Mouse (Mus musculus): Measurements from ENCODE around the gene Catsperg1. TPM values are rescaled to one million over a fixed set of nuclear protein-coding genes. Genes with fewer than 3 reads are reported as not detected.

Gene Catsperg1
- polyA plus RNA-seq, 1 experiment from 2014 or later: 5.8 TPM

- H3K27me3 ChIP-seq (ENCODE audit: control insufficient read depth, insufficient read depth, low read depth, low read length): no peaks in the 10 kb centered on the region
- 42% methylated on average over 5 of the region's 5 CpGs for WGBS
- peaks cover 6% of the 10 kb centered on the region for H3K36me3 ChIP-seq (ENCODE audit: control insufficient read depth, insufficient read depth, low read length)
- no peak overlapping the region for H3K9ac ChIP-seq (ENCODE audit: low read depth, low read length)
- H3K9me3 ChIP-seq (replicated peaks; ENCODE audit: control insufficient read depth, low read length, poor library complexity, severe bottlenecking): no peaks in the 10 kb centered on the region
- peak; percentile 55 for ATAC-seq
- peak overlapping the region; percentile 65 for H3K4me3 ChIP-seq (ENCODE audit: low read depth, low read length)
- peak overlapping the region; percentile 38 for H3K4me2 ChIP-seq (ENCODE audit: low read length)
- peak overlapping the region; percentile 61 for H3K27ac ChIP-seq (ENCODE audit: low read length)
- H3K4me1 ChIP-seq (ENCODE audit: control insufficient read depth, insufficient read depth, low read length): peaks cover 17% of the 10 kb centered on the region
Observed at GRCm38 (mm10) chr7:29180854-29181236, 33.0 kb downstream of the Catsperg1 start.

- no peaks in the 10 kb centered on the region for H3K9me3 ChIP-seq (replicated peaks; ENCODE audit: control insufficient read depth, low read length, poor library complexity, severe bottlenecking)
- H3K9ac ChIP-seq (ENCODE audit: low read depth, low read length): peak within 1 kb of the TSS; percentile 72
- H3K27me3 ChIP-seq (ENCODE audit: control insufficient read depth, insufficient read depth, low read depth, low read length): no peaks in the 10 kb centered on the region
- peaks cover 17% of the 10 kb centered on the region for H3K4me1 ChIP-seq (ENCODE audit: control insufficient read depth, insufficient read depth, low read length)
- peak within 1 kb of the TSS; percentile 65 for H3K4me3 ChIP-seq (ENCODE audit: low read depth, low read length)
- peak; percentile 95 for ATAC-seq
- under 1% methylated on average over 62 of the region's 62 CpGs for WGBS
- peak within 1 kb of the TSS; percentile 82 for H3K4me2 ChIP-seq (ENCODE audit: low read length)
- peak within 1 kb of the TSS; percentile 71 for H3K27ac ChIP-seq (ENCODE audit: low read length)
- peaks cover 12% of the 10 kb centered on the region for H3K36me3 ChIP-seq (ENCODE audit: control insufficient read depth, insufficient read depth, low read length)
Observed at GRCm38 (mm10) chr7:29180077-29180853, 33.6 kb downstream of the Catsperg1 start, which contains the start of gene Psmd8. Gene Psmd8 (minus strand): TSS chr7:29180701.

DNA sequence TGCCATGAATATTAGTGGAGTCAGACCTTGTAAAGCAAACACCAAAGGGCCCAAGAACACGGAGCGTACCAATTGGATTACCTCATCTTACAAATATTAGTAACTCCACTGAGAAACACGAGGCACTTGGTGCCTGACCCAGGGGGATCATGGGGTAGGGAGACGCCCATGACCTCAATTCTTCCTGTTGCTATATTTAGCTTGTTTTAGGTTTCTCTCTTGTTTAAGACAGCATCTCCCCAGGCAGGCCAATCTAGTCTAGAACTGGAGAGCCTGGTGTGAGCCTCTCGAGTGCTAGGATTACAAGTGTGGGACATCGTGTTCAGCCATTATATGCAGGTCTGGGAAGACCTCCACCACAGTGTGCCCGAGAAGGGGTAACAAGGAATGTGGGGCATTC is 34.5 kb downstream of the Catsperg1 start:
- Histone ChIP-seq H3K27me3 (ENCODE audit: control insufficient read depth, insufficient read depth, low read depth, low read length) (peaks cover 5% of the 10 kb centered on the region; the same call in 1 of the 2 replicates), H3K9ac (ENCODE audit: low read depth, low read length) (peak overlapping the region; percentile 72)
- WGBS: 56% methylated on average over 7 of the region's 7 CpGs

DNA sequence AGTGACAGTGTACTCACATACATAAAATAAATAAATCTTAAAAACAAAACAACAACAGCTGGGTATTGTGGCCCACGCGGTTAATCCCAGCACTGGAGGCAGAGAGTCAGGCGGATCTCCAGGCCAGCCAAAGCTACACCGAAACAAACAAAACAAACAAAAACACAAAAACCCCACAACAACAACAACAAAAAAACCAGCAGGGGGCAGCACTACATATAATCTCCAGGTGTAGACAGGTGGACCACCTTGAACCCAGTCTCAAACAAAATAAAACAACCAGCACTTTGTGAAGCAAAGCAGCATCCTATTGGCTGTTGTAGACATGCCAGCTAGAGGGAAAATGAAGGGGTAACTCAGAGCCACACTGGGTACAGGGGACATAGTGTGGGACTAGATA is 35.7 kb downstream of the Catsperg1 start:
- 85% methylated on average over 4 of the region's 4 CpGs for WGBS
- Histone ChIP-seq H3K36me3 (ENCODE audit: control insufficient read depth, insufficient read depth, low read length) (peaks cover 25% of the 10 kb centered on the region), H3K4me3 (ENCODE audit: low read depth, low read length) (no peak overlapping the region), H3K9me3 (replicated peaks; ENCODE audit: control insufficient read depth, low read length, poor library complexity, severe bottlenecking) (no peaks in the 10 kb centered on the region), H3K4me1 (ENCODE audit: control insufficient read depth, insufficient read depth, low read length) (peaks cover 17% of the 10 kb centered on the region), H3K27ac (ENCODE audit: low read length) (no peak overlapping the region), H3K9ac (ENCODE audit: low read depth, low read length) (no peak overlapping the region), H3K4me2 (ENCODE audit: low read length) (no peak overlapping the region), H3K27me3 (ENCODE audit: control insufficient read depth, insufficient read depth, low read depth, low read length) (peaks cover 16% of the 10 kb centered on the region)
- ATAC-seq: no peak

More for the DNA sequence above, 34.5 kb downstream of the Catsperg1 start:
- ATAC-seq: no peak
- H3K27ac ChIP-seq (ENCODE audit: low read length): no peak overlapping the region
- H3K36me3 ChIP-seq (ENCODE audit: control insufficient read depth, insufficient read depth, low read length): peaks cover 21% of the 10 kb centered on the region
- H3K4me1 ChIP-seq (ENCODE audit: control insufficient read depth, insufficient read depth, low read length): peaks cover 17% of the 10 kb centered on the region
- H3K4me3 ChIP-seq (ENCODE audit: low read depth, low read length): peak overlapping the region; percentile 65
- no peaks in the 10 kb centered on the region for H3K9me3 ChIP-seq (replicated peaks; ENCODE audit: control insufficient read depth, low read length, poor library complexity, severe bottlenecking)
- H3K4me2 ChIP-seq (ENCODE audit: low read length): peak overlapping the region; percentile 82

DNA sequence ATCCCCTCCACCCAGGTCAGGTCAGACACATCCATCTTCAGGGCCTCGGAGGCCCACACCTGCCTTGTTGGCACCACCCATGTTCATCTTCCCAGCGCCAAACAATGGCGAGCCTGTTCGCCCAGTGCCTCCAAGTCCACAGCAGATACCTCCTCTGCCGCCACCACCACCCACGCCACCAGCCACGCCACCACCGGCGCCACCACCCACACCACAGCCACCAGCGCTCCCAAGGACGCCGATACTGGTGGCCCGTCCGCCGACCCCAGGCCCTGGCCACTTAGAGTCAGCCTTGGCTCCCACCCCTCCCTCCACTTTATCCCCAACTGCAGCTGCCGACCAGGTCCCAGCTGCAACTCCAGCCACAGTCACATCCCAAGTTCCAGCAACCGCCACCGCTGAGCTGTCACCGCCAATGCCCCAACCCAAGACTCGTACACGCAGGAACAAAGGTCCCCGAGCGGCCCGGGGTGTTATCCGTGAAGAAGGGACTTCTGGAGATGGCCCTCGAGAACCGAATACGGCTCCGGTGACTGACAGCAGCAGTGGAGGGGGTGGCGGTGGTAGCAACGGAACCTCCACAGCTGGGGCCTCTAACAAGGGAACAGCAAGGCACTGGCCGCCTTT is 41.3 kb downstream of the Catsperg1 start:
- no peak for ATAC-seq
- no peaks in the 10 kb centered on the region for H3K9me3 ChIP-seq (replicated peaks; ENCODE audit: control insufficient read depth, low read length, poor library complexity, severe bottlenecking)
- H3K4me2 ChIP-seq (ENCODE audit: low read length): no peak overlapping the region
- peaks cover 25% of the 10 kb centered on the region for H3K36me3 ChIP-seq (ENCODE audit: control insufficient read depth, insufficient read depth, low read length)
- no peak overlapping the region for H3K9ac ChIP-seq (ENCODE audit: low read depth, low read length)
- no peak overlapping the region for H3K4me3 ChIP-seq (ENCODE audit: low read depth, low read length)
- peaks cover 37% of the 10 kb centered on the region for H3K27me3 ChIP-seq (ENCODE audit: control insufficient read depth, insufficient read depth, low read depth, low read length)
- peaks cover 21% of the 10 kb centered on the region for H3K4me1 ChIP-seq (ENCODE audit: control insufficient read depth, insufficient read depth, low read length)
- WGBS: 32% methylated on average over 32 of the region's 32 CpGs
- H3K27ac ChIP-seq (ENCODE audit: low read length): no peak overlapping the region

DNA sequence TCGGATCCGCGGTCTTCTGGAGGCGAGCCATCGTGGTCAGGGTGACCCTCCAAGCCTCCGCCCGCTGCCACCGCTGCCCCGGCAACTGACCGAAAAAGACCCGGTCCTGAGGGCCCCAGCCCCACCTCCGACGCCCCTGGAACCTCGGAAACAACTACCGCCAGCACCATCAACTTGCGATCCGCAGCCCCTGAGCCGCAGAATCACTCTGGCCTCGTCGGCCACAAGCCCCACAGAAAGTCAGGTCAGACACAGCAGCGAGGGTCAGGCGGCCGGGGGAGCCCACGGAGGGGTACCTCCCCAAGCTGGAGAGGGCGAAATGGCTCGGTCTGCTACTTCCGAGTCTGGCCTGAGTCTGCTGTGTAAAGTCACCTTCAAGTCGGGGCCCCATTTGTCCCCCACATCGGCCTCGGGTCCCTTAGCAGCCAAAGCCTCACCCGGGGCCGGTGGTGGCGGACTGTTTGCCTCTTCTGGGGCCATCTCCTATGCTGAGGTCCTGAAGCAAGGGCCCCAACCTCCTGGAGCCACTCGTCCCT is 42.2 kb downstream of the Catsperg1 start:
- H3K36me3 ChIP-seq (ENCODE audit: control insufficient read depth, insufficient read depth, low read length): peaks cover 23% of the 10 kb centered on the region
- ATAC-seq: no peak
- H3K9ac ChIP-seq (ENCODE audit: low read depth, low read length): peak overlapping the region; percentile 36; the same call in 1 of the 2 replicates
- H3K4me3 ChIP-seq (ENCODE audit: low read depth, low read length): peak overlapping the region; percentile 13; the same call in 1 of the 2 replicates
- no peak overlapping the region for H3K27ac ChIP-seq (ENCODE audit: low read length)
- WGBS: 4% methylated on average over 31 of the region's 34 CpGs
- H3K4me2 ChIP-seq (ENCODE audit: low read length): peak overlapping the region; percentile 61
- H3K4me1 ChIP-seq (ENCODE audit: control insufficient read depth, insufficient read depth, low read length): peaks cover 22% of the 10 kb centered on the region
- H3K9me3 ChIP-seq (replicated peaks; ENCODE audit: control insufficient read depth, low read length, poor library complexity, severe bottlenecking): no peaks in the 10 kb centered on the region
- H3K27me3 ChIP-seq (ENCODE audit: control insufficient read depth, insufficient read depth, low read depth, low read length): peaks cover 37% of the 10 kb centered on the region

GRCm38 (mm10) chr7:29170755-29171561 is 42.9 kb downstream of the Catsperg1 start:
- WGBS: under 1% methylated on average over 43 of the region's 43 CpGs

DNA sequence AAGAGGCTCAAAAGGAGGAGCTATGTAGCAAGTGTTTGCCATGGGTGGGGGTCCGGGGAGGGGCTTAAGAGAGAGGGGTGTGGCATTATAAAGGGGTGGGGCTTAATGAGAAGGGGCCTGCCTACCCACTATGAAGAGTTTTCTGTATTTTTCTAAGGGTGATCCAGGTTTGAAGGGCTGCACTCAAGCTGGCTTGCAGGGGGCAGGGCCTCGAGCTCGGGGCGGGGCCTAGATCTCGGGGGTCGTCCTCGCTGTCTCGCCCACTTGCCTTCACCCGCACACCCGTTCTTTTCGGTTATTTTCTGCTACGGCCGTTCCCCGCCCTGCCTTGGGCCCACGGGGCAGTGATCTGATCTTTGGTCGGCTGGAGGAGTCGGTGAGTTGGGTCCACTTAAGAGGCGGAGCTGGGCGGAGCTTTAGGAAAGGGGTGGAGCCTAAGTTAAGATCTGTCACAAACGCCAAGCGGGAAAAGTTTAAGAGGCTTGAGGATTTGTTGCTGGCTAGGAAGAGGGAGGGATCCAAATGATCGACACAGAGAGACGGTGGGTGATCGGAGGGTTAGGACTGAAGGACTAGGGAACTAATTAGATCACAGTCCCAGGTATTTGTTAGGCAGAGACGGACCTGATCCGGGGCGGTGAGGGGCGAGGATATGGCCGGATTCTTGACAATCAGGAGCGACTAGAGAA is 43.6 kb downstream of the Catsperg1 start, which contains the start of the genes Ggn and Spred3:
Gene Ggn, plus strand, starts transcription at position 145 of the 689 bp plus-strand sequence.
Gene Spred3, minus strand, starts transcription at position 346 of the 689 bp plus-strand sequence.
- Histone ChIP-seq H3K36me3 (ENCODE audit: control insufficient read depth, insufficient read depth, low read length) (peaks cover 12% of the 10 kb centered on the region), H3K27me3 (ENCODE audit: control insufficient read depth, insufficient read depth, low read depth, low read length) (peaks cover 37% of the 10 kb centered on the region), H3K4me3 (ENCODE audit: low read depth, low read length) (peak within 1 kb of the TSS; percentile 75), H3K4me1 (ENCODE audit: control insufficient read depth, insufficient read depth, low read length) (peaks cover 22% of the 10 kb centered on the region), H3K27ac (ENCODE audit: low read length) (peak within 1 kb of the TSS; percentile 91), H3K9me3 (replicated peaks; ENCODE audit: control insufficient read depth, low read length, poor library complexity, severe bottlenecking) (no peaks in the 10 kb centered on the region), H3K4me2 (ENCODE audit: low read length) (peak within 1 kb of the TSS; percentile 61), H3K9ac (ENCODE audit: low read depth, low read length) (peak within 1 kb of the TSS; percentile 80)
- WGBS: under 1% methylated on average over 30 of the region's 30 CpGs
- peak; percentile 50 for ATAC-seq

More at GRCm38 (mm10) chr7:29170755-29171561, 42.9 kb downstream of the Catsperg1 start:
- Histone ChIP-seq H3K9me3 (replicated peaks; ENCODE audit: control insufficient read depth, low read length, poor library complexity, severe bottlenecking) (no peaks in the 10 kb centered on the region), H3K4me1 (ENCODE audit: control insufficient read depth, insufficient read depth, low read length) (peaks cover 22% of the 10 kb centered on the region), H3K4me3 (ENCODE audit: low read depth, low read length) (peak overlapping the region; percentile 75), H3K9ac (ENCODE audit: low read depth, low read length) (peak overlapping the region; percentile 36; the same call in 1 of the 2 replicates), H3K27ac (ENCODE audit: low read length) (no peak overlapping the region), H3K36me3 (ENCODE audit: control insufficient read depth, insufficient read depth, low read length) (peaks cover 19% of the 10 kb centered on the region), H3K27me3 (ENCODE audit: control insufficient read depth, insufficient read depth, low read depth, low read length) (peaks cover 37% of the 10 kb centered on the region), H3K4me2 (ENCODE audit: low read length) (peak overlapping the region; percentile 61)
- no peak for ATAC-seq
